Mouse (Mus musculus) MEL (cell line): ENCODE results near the gene Gxylt2. TPM values are rescaled to one million over a fixed set of nuclear protein-coding genes. Genes with fewer than 3 reads are reported as not detected.

ENCODE experiments used
- DNase-seq: peaks from one replicate; pipeline ENCODE4 v3.0.0; 2011; ENCODE audit warnings: low read depth, low spot score
- H3K27ac ChIP-seq: 2 replicates; pipeline ENCODE4 v1.5.1; 2012; ENCODE audit warnings: low read depth, mild to moderate bottlenecking, control low read depth, low read length, moderate library complexity; ENCODE audit not compliant: control insufficient read depth
- H3K27me3 ChIP-seq, 2 experiments: fragments of 150-350 bp in 1 of 2; sonication (generic) in 1 of 2; 2 replicates each; pipeline ENCODE4 v1.6.1; 2012; ENCODE audit warnings: low read length in 2 of 2, mild to moderate bottlenecking in 2 of 2, improper control_type of control experiment in 1 of 2, moderate library complexity in 1 of 2; ENCODE audit not compliant: insufficient read depth in 2 of 2, control insufficient read depth in 1 of 2
- H3K36me3 ChIP-seq, 2 experiments: 2 replicates each; pipeline ENCODE4 v1.6.1; 2012 to 2014; ENCODE audit warnings: low read length in 2 of 2, improper control_type of control experiment in 1 of 2, inconsistent platforms in 1 of 2, mild to moderate bottlenecking in 1 of 2; ENCODE audit not compliant: insufficient read depth in 2 of 2, control insufficient read depth in 1 of 2
- H3K4me1 ChIP-seq, 2 experiments: fragments of 150-350 bp in 1 of 2; sonication (generic) in 1 of 2; 2 replicates each; pipeline ENCODE4 v1.6.1; 2012; ENCODE audit warnings: low read length in 2 of 2, improper control_type of control experiment in 1 of 2, mild to moderate bottlenecking in 1 of 2; ENCODE audit not compliant: insufficient read depth in 2 of 2, control insufficient read depth in 1 of 2
- H3K4me3 ChIP-seq, 2 experiments: fragments of 150-350 bp in 1 of 2; sonication (generic) in 1 of 2; 2 replicates each; pipeline ENCODE4 v1.5.1; 2012; ENCODE audit warnings: low read depth in 2 of 2, low read length in 2 of 2, mild to moderate bottlenecking in 2 of 2, moderate library complexity in 2 of 2, control low read depth in 1 of 2, improper control_type of control experiment in 1 of 2; ENCODE audit not compliant: control insufficient read depth in 1 of 2, insufficient read depth in 1 of 2
- H3K79me2 ChIP-seq: 2 replicates; pipeline ENCODE4 v1.6.1; 2012; ENCODE audit warnings: mild to moderate bottlenecking, low read length, moderate library complexity; ENCODE audit not compliant: control insufficient read depth, poor library complexity, insufficient read depth
- H3K9ac ChIP-seq: 2 replicates; pipeline ENCODE4 v1.6.1; 2012; ENCODE audit warnings: low read depth, mild to moderate bottlenecking, control low read depth, low read length, moderate library complexity; ENCODE audit not compliant: control insufficient read depth, poor library complexity, severe bottlenecking
- H3K9me3 ChIP-seq: fragments of 150-350 bp; sonication (generic); replicated peaks from 2 replicates; pipeline ENCODE4 v1.6.1; 2012; ENCODE audit warnings: mild to moderate bottlenecking, low read length, improper control_type of control experiment, moderate library complexity; ENCODE audit not compliant: insufficient read depth
- E2F4 ChIP-seq: IDR thresholded peaks from 2 replicates; pipeline ENCODE4 v1.6.1; 2011; ENCODE audit warnings: low read depth, low read length, improper control_type of control experiment, borderline replicate concordance
- EP300 ChIP-seq, 2 experiments: IDR thresholded peaks; 2 replicates each; pipeline ENCODE4 v1.6.1; 2011; ENCODE audit warnings: improper control_type of control experiment in 2 of 2, low read length in 2 of 2, low read depth in 1 of 2, mild to moderate bottlenecking in 1 of 2
- GABPA ChIP-seq: IDR thresholded peaks from 2 replicates; pipeline ENCODE4 v1.6.1; 2012; ENCODE audit warnings: low read depth, mild to moderate bottlenecking, inconsistent platforms, low read length, improper control_type of control experiment, moderate library complexity
- JUND ChIP-seq: IDR thresholded peaks from 2 replicates; pipeline ENCODE4 v1.6.1; 2011; ENCODE audit warnings: low read depth, mild to moderate bottlenecking, improper control_type of control experiment, low read length
- KAT2A ChIP-seq: conservative IDR thresholded peaks from 2 replicates; pipeline ENCODE4 v1.6.1; 2012; ENCODE audit warnings: low read depth, low read length, improper control_type of control experiment, inconsistent platforms
- MAZ ChIP-seq: IDR thresholded peaks from 2 replicates; pipeline ENCODE4 v1.6.1; 2012; ENCODE audit warnings: low read depth, mild to moderate bottlenecking, inconsistent platforms, low read length, improper control_type of control experiment
- MXI1 ChIP-seq: IDR thresholded peaks from 2 replicates; pipeline ENCODE4 v1.6.1; 2011; ENCODE audit warnings: mild to moderate bottlenecking, low read depth, low read length, improper control_type of control experiment
- MYC ChIP-seq: IDR thresholded peaks from 2 replicates; pipeline ENCODE4 v1.6.1; 2011; ENCODE audit warnings: low read depth, mild to moderate bottlenecking, low read length, improper control_type of control experiment, moderate library complexity
- NELFE ChIP-seq: IDR thresholded peaks from 2 replicates; pipeline ENCODE4 v1.6.1; 2011; ENCODE audit warnings: low read depth, low read length, improper control_type of control experiment
- NRF1 ChIP-seq: IDR thresholded peaks from 2 replicates; pipeline ENCODE4 v1.6.1; 2014; ENCODE audit warnings: low read depth, mild to moderate bottlenecking, inconsistent platforms, low read length, improper control_type of control experiment, moderate library complexity; ENCODE audit not compliant: poor library complexity, insufficient read depth, severe bottlenecking
- POLR2A ChIP-seq, 2 experiments: IDR thresholded peaks; 2 replicates each; pipeline ENCODE4 v1.6.1; 2011 to 2012; ENCODE audit warnings: low read length in 2 of 2, mild to moderate bottlenecking in 2 of 2, control low read depth in 1 of 2, improper control_type of control experiment in 1 of 2, low read depth in 1 of 2, moderate library complexity in 1 of 2; ENCODE audit not compliant: control insufficient read depth in 1 of 2, insufficient read depth in 1 of 2, poor library complexity in 1 of 2
- POLR2AphosphoS2 ChIP-seq: IDR thresholded peaks from 2 replicates; pipeline ENCODE4 v1.6.1; 2011; ENCODE audit warnings: low read length, improper control_type of control experiment
- RAD21 ChIP-seq: IDR thresholded peaks from 2 replicates; pipeline ENCODE4 v1.6.1; 2011; ENCODE audit warnings: mild to moderate bottlenecking, low read depth, low read length, improper control_type of control experiment
- SMC3 ChIP-seq: IDR thresholded peaks from 2 replicates; pipeline ENCODE4 v1.6.1; 2011; ENCODE audit warnings: low read depth, low read length, improper control_type of control experiment
- TBP ChIP-seq: IDR thresholded peaks from 2 replicates; pipeline ENCODE4 v1.8.0; 2011; ENCODE audit warnings: low read depth, low read length, improper control_type of control experiment
- UBTF ChIP-seq: IDR thresholded peaks from 2 replicates; pipeline ENCODE4 v1.6.1; 2012; ENCODE audit warnings: low read depth, mild to moderate bottlenecking, inconsistent platforms, low read length, improper control_type of control experiment, moderate library complexity, borderline replicate concordance; ENCODE audit not compliant: insufficient read depth
- USF2 ChIP-seq, 2 experiments: IDR thresholded peaks; 2 replicates each; pipeline ENCODE4 v1.6.1; 2011 to 2012; ENCODE audit warnings: improper control_type of control experiment in 2 of 2, low read length in 2 of 2, borderline replicate concordance in 1 of 2, inconsistent platforms in 1 of 2, low read depth in 1 of 2, mild to moderate bottlenecking in 1 of 2; ENCODE audit not compliant: insufficient read depth in 1 of 2
- ZMIZ1 ChIP-seq: IDR thresholded peaks from 2 replicates; pipeline ENCODE4 v1.6.1; 2012; ENCODE audit warnings: low read depth, mild to moderate bottlenecking, inconsistent platforms, low read length, improper control_type of control experiment, moderate library complexity
- ZNF384 ChIP-seq: IDR thresholded peaks from 2 replicates; pipeline ENCODE4 v1.6.1; 2012; ENCODE audit warnings: low read depth, mild to moderate bottlenecking, inconsistent platforms, low read length, improper control_type of control experiment
- polyA plus RNA-seq, 2 experiments: library from polyadenylated mRNA; stranded (reverse) in 1 of 2; unstranded in 1 of 2; fragments of >175 nt in 1 of 2; fragments of >200 nt in 1 of 2; gene quantifications; 2 replicates each; pipeline versions ENCODE4 v1.2.1 to v1.2.4; 2012; ENCODE audit warnings: low replicate concordance in 2 of 2, low read depth in 1 of 2; ENCODE audit not compliant: insufficient read length in 2 of 2, insufficient read depth in 1 of 2, missing spikeins in 1 of 2
- total RNA-seq: library from RNA; depleted of rRNA; stranded (reverse); fragments of 300-350 nt; gene quantifications from 2 replicates; pipeline ENCODE4 v1.2.3, GENCODE M21; 2012

Gxylt2 gene
- total and polyA plus RNA-seq, 3 experiments, result not detected

GRCm38 (mm10) chr6:100678636-100679035 is 25.9 kb upstream of the Gxylt2 start:
- H3K27me3 ChIP-seq, result no peaks in the 10 kb centered on the region
- no peak for DNase-seq
- no peak for TF ChIP-seq ZMIZ1
- H3K27ac ChIP-seq, result no peak overlapping the region
- peaks cover 0 to 7% of the 10 kb centered on the region in 2 experiments; a peak in 2 of 4 replicates for H3K36me3 ChIP-seq
- H3K9ac ChIP-seq, result no peak overlapping the region
- no peaks in the 10 kb centered on the region for H3K4me1 ChIP-seq
- no peaks in the 10 kb centered on the region for H3K79me2 ChIP-seq
- H3K9me3 ChIP-seq, result no peaks in the 10 kb centered on the region
- H3K4me3 ChIP-seq, result no peak overlapping the region

DNA sequence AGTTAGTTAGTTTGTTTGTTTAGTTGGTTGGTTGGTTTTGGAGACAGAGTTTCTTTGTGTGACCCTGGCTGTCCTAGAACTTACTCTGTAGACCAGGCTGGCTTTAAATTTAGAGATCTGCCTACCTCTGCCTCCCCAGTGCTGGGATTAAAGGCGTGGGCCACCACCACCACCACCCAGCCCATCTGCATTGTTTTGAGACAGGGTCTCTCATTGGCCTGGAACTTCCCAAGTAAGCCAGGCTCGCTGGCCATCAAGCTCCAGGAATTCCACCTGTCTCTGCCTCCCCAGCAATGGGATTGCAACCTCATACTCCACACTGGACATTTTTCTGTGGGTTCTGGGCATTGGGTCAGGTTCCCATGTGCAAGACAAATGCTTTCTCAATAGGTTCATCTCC is 18.2 kb upstream of the Gxylt2 start:
- H3K36me3 ChIP-seq, result no peaks in the 10 kb centered on the region
- H3K27me3 ChIP-seq, result no peaks in the 10 kb centered on the region; a peak in 3 of 4 replicates
- H3K9ac ChIP-seq, result no peak overlapping the region
- no peak for DNase-seq
- no peak overlapping the region for H3K4me3 ChIP-seq
- H3K27ac ChIP-seq, result no peak overlapping the region
- no peaks in the 10 kb centered on the region for H3K9me3 ChIP-seq
- no peaks in the 10 kb centered on the region for H3K79me2 ChIP-seq
- H3K4me1 ChIP-seq, result no peaks in the 10 kb centered on the region
- TF ChIP-seq GABPA (no peak), MYC (no peak), EP300 (IDR thresholded peaks at IDR 0.05; ENCODE audit: low read depth in 1 of 2, low read length in 2 of 2) (no peak), RAD21 (no peak), MXI1 (no peak), KAT2A (no peak), JUND (no peak), SMC3 (no peak), ZMIZ1 (no peak), MAZ (no peak), NELFE (no peak), NRF1 (no peak), ZNF384 (no peak), POLR2AphosphoS2 (no peak), UBTF (no peak), USF2 (IDR thresholded peaks at IDR 0.05; ENCODE audit: borderline replicate concordance in 1 of 2, insufficient read depth in 1 of 2, low read depth in 1 of 2, low read length in 2 of 2) (no peak), E2F4 (no peak), POLR2A (IDR thresholded peaks at IDR 0.05; ENCODE audit: control insufficient read depth in 1 of 2, insufficient read depth in 1 of 2, low read depth in 1 of 2, low read length in 2 of 2, poor library complexity in 1 of 2) (no peak), TBP (no peak)
